Comparison of ENCODE assay signal across 16 mouse cellular contexts in genomic region chr7:83989294-83989693, GRCm38 (mm10).
"Had no signal": no experiment of that assay in that cellular context is flagged by ENCODE, and none has a peak within 500 bp of the region (broad histone marks: within the 10 kb centered on the region; RNA-seq: fewer than 3 reads in every experiment).

No protein-coding gene starts in this region.

- H3K4me1 ChIP-seq: limb, embryonic 12.5 days; liver, embryonic 13.5 days; lung, embryonic 15.5 days; midbrain, embryonic 15.5 days; neural tube, embryonic 13.5 days; stomach, embryonic 15.5 days had no signal

- H3K4me2 ChIP-seq: limb, embryonic 12.5 days; liver, embryonic 13.5 days; lung, embryonic 15.5 days; midbrain, embryonic 11.5 days; midbrain, embryonic 15.5 days; neural tube, embryonic 13.5 days; stomach, embryonic 15.5 days had no signal

- H3K27ac ChIP-seq: limb, embryonic 12.5 days; liver, embryonic 13.5 days; lung, embryonic 15.5 days; macrophage; midbrain, embryonic 15.5 days; neural tube, embryonic 13.5 days; stomach, embryonic 15.5 days had no signal

- H3K9me3 ChIP-seq: limb, embryonic 12.5 days; liver, embryonic 13.5 days; lung, embryonic 15.5 days; megakaryocyte, embryonic 14.5 days; midbrain, embryonic 15.5 days; neural tube, embryonic 13.5 days; stomach, embryonic 15.5 days had no signal

- H3K36me3 ChIP-seq: limb, embryonic 12.5 days; liver, embryonic 13.5 days; lung, embryonic 15.5 days; midbrain, embryonic 15.5 days; neural tube, embryonic 13.5 days; stomach, embryonic 15.5 days had no signal

- DNase-seq: kidney, postnatal 25 days; liver; liver, embryonic 13.5 days; liver, postnatal 0 days; lung, postnatal 14 days; right cerebral cortex, postnatal 14 days; thymus, adult 2 months; thymus, postnatal 25 days had no signal

- H3K4me3 ChIP-seq: limb, embryonic 12.5 days; liver, embryonic 13.5 days; lung, embryonic 15.5 days; megakaryocyte, embryonic 14.5 days; midbrain, embryonic 15.5 days; neural tube, embryonic 13.5 days; stomach, embryonic 15.5 days had no signal

- H3K9ac ChIP-seq: limb, embryonic 12.5 days; liver, embryonic 13.5 days; liver, postnatal 0 days; lung, embryonic 15.5 days; midbrain, embryonic 15.5 days; neural tube, embryonic 13.5 days; stomach, embryonic 15.5 days had no signal

- H3K27me3 ChIP-seq: limb, embryonic 12.5 days; liver, embryonic 13.5 days; lung, embryonic 15.5 days; midbrain, embryonic 15.5 days; neural tube, embryonic 13.5 days; stomach, embryonic 15.5 days had no signal

- ATAC-seq: liver, postnatal 0 days; midbrain, embryonic 15.5 days had no signal
